Mouse (Mus musculus) lung, embryonic 16.5 days (tissue): ENCODE results near the gene Bcl11a. TPM values are rescaled to one million over a fixed set of nuclear protein-coding genes. Genes with fewer than 3 reads are reported as not detected.
A peak's percentile ranks its signal among the peaks of the same experiment; 100 is the strongest.

Source experiments
- ATAC-seq: fragments of 200-750 bp; cut with Nextera tagmentation; 2 replicates; pipeline ENCODE4 v1.8.0; 2017; ENCODE audit warnings: low read depth, mild to moderate bottlenecking, moderate library complexity
- H3K27ac ChIP-seq: fragments of 300-500 bp; sonication (generic); 2 replicates; pipeline ENCODE4 v1.5.1; 2014; ENCODE audit warnings: mild to moderate bottlenecking, control low read depth, low read length
- H3K27me3 ChIP-seq: fragments of 300-500 bp; sonication (generic); 2 replicates; pipeline ENCODE4 v1.6.1; 2014; ENCODE audit warnings: low read depth, low read length, mixed read lengths; ENCODE audit not compliant: control insufficient read depth, insufficient read depth
- H3K36me3 ChIP-seq: fragments of 300-500 bp; sonication (generic); 2 replicates; pipeline ENCODE4 v1.6.1; 2014; ENCODE audit warnings: low read length; ENCODE audit not compliant: control insufficient read depth, insufficient read depth
- H3K4me1 ChIP-seq: fragments of 300-500 bp; sonication (generic); replicated peaks from 2 replicates; pipeline ENCODE4 v1.6.1; 2014; ENCODE audit warnings: low read length, mixed read lengths; ENCODE audit not compliant: control insufficient read depth, insufficient read depth
- H3K4me2 ChIP-seq: fragments of 300-500 bp; sonication (generic); 2 replicates; pipeline ENCODE4 v1.6.1; 2014; ENCODE audit warnings: low read depth, low read length, control low read depth
- H3K4me3 ChIP-seq: fragments of 300-500 bp; sonication (generic); 2 replicates; pipeline ENCODE4 v1.5.1; 2014; ENCODE audit warnings: mild to moderate bottlenecking, low read length, control low read depth
- H3K9ac ChIP-seq: fragments of 300-500 bp; sonication (generic); 2 replicates; pipeline ENCODE4 v1.6.1; 2014; ENCODE audit warnings: low read length, control low read depth
- H3K9me3 ChIP-seq: fragments of 300-500 bp; sonication (generic); 2 replicates; pipeline ENCODE4 v1.6.1; 2016; ENCODE audit warnings: low read length; ENCODE audit not compliant: control insufficient read depth
- WGBS: fragments of 180-500 bp; shearing (Covaris S2); extraction: QIAGEN DNeasy Blood & Tissue Kit; methylation state at CpG from one replicate; pipeline ENCODE4 v1.1.7; 2014; 5-methylcytosine and 5-hydroxymethylcytosine counted together
- polyA plus RNA-seq: library from polyadenylated mRNA; unstranded; fragments of >200 nt; fragmentation: Nextera tagmentation; extraction: Ambion mirVana; gene quantifications from 2 replicates; pipeline ENCODE4 v1.2.1, GENCODE M21; 2015

Gene Bcl11a
- polyA plus RNA-seq, 1 experiment from 2014 or later: 15.3 TPM

- no peak overlapping the region for H3K9ac ChIP-seq
- 91% methylated on average over 26 of the region's 26 CpGs for WGBS
- 0 out of 2 replicates have a peak, but pooled peaks have one; percentile 33 for ATAC-seq
- no peaks in the 10 kb centered on the region for H3K9me3 ChIP-seq
- no peak overlapping the region for H3K27ac ChIP-seq
- no peak overlapping the region for H3K4me3 ChIP-seq
- H3K4me1 ChIP-seq: peaks cover 10% of the 10 kb centered on the region
- H3K4me2 ChIP-seq: no peak overlapping the region
- peaks cover 8% of the 10 kb centered on the region; the same call in 1 of the 2 replicates for H3K36me3 ChIP-seq
- H3K27me3 ChIP-seq: no peaks in the 10 kb centered on the region
Observed at GRCm38 (mm10) chr11:24164065-24164464, 86.2 kb downstream of the Bcl11a start.

GRCm38 (mm10) chr11:24171675-24172285 is 93.9 kb downstream of the Bcl11a start:
- H3K9ac ChIP-seq: no peak overlapping the region
- no peaks in the 10 kb centered on the region for H3K4me1 ChIP-seq
- H3K27me3 ChIP-seq: no peaks in the 10 kb centered on the region
- WGBS: 75% methylated on average over 5 of the region's 5 CpGs
- no peaks in the 10 kb centered on the region for H3K36me3 ChIP-seq
- no peak for ATAC-seq
- no peak overlapping the region for H3K4me2 ChIP-seq
- H3K9me3 ChIP-seq: no peaks in the 10 kb centered on the region
- H3K27ac ChIP-seq: no peak overlapping the region
- H3K4me3 ChIP-seq: no peak overlapping the region

GRCm38 (mm10) chr11:24172585-24172984 is 94.7 kb downstream of the Bcl11a start:
- no peaks in the 10 kb centered on the region for H3K36me3 ChIP-seq
- no peaks in the 10 kb centered on the region for H3K27me3 ChIP-seq
- WGBS: 89% methylated on average over 17 of the region's 17 CpGs
- H3K9ac ChIP-seq: no peak overlapping the region
- no peak for ATAC-seq
- H3K27ac ChIP-seq: no peak overlapping the region
- no peak overlapping the region for H3K4me2 ChIP-seq
- H3K4me3 ChIP-seq: no peak overlapping the region
- H3K4me1 ChIP-seq: no peaks in the 10 kb centered on the region
- H3K9me3 ChIP-seq: no peaks in the 10 kb centered on the region

GRCm38 (mm10) chr11:24174161-24174792 is 96.4 kb downstream of the Bcl11a start:
- no peak overlapping the region for H3K4me3 ChIP-seq
- no peaks in the 10 kb centered on the region for H3K4me1 ChIP-seq
- no peak for ATAC-seq
- no peaks in the 10 kb centered on the region for H3K27me3 ChIP-seq
- no peak overlapping the region for H3K27ac ChIP-seq
- WGBS: 58% methylated on average over 2 of the region's 2 CpGs
- no peaks in the 10 kb centered on the region for H3K36me3 ChIP-seq
- no peaks in the 10 kb centered on the region for H3K9me3 ChIP-seq
- H3K9ac ChIP-seq: no peak overlapping the region
- H3K4me2 ChIP-seq: no peak overlapping the region

GRCm38 (mm10) chr11:24177458-24177857 is 99.6 kb downstream of the Bcl11a start:
- Histone ChIP-seq H3K9me3 (no peaks in the 10 kb centered on the region), H3K27ac (no peak overlapping the region), H3K4me3 (no peak overlapping the region), H3K4me2 (no peak overlapping the region), H3K4me1 (no peaks in the 10 kb centered on the region), H3K9ac (no peak overlapping the region), H3K27me3 (no peaks in the 10 kb centered on the region), H3K36me3 (no peaks in the 10 kb centered on the region)
- no peak for ATAC-seq
- WGBS: 77% methylated on average over 4 of the region's 4 CpGs

GRCm38 (mm10) chr11:24178823-24179476 is 101.1 kb downstream of the Bcl11a start:
- no peak overlapping the region for H3K4me3 ChIP-seq
- no peaks in the 10 kb centered on the region for H3K9me3 ChIP-seq
- H3K4me2 ChIP-seq: no peak overlapping the region
- H3K36me3 ChIP-seq: no peaks in the 10 kb centered on the region
- no peaks in the 10 kb centered on the region for H3K4me1 ChIP-seq
- ATAC-seq: no peak
- no peak overlapping the region for H3K27ac ChIP-seq
- no peaks in the 10 kb centered on the region for H3K27me3 ChIP-seq
- H3K9ac ChIP-seq: no peak overlapping the region
- WGBS: 87% methylated on average over 6 of the region's 6 CpGs

GRCm38 (mm10) chr11:24180040-24180439 is 102.2 kb downstream of the Bcl11a start:
- Histone ChIP-seq H3K36me3 (no peaks in the 10 kb centered on the region), H3K9me3 (no peaks in the 10 kb centered on the region), H3K27ac (no peak overlapping the region), H3K4me2 (no peak overlapping the region), H3K9ac (no peak overlapping the region), H3K4me3 (no peak overlapping the region), H3K4me1 (no peaks in the 10 kb centered on the region), H3K27me3 (no peaks in the 10 kb centered on the region)
- ATAC-seq: no peak
- 81% methylated on average over 7 of the region's 7 CpGs for WGBS

GRCm38 (mm10) chr11:24183501-24183900 is 105.6 kb downstream of the Bcl11a start:
- Histone ChIP-seq H3K4me1 (no peaks in the 10 kb centered on the region), H3K27ac (no peak overlapping the region), H3K4me2 (no peak overlapping the region), H3K36me3 (no peaks in the 10 kb centered on the region), H3K4me3 (no peak overlapping the region), H3K9me3 (no peaks in the 10 kb centered on the region), H3K27me3 (no peaks in the 10 kb centered on the region), H3K9ac (no peak overlapping the region)
- WGBS: 92% methylated on average over 7 of the region's 7 CpGs
- ATAC-seq: no peak

- Histone ChIP-seq H3K27ac (no peak overlapping the region), H3K9ac (no peak overlapping the region), H3K4me2 (no peak overlapping the region), H3K27me3 (no peaks in the 10 kb centered on the region), H3K9me3 (no peaks in the 10 kb centered on the region), H3K36me3 (no peaks in the 10 kb centered on the region), H3K4me3 (no peak overlapping the region), H3K4me1 (0 out of 2 replicates have a peak, but pooled peaks cover 2% of the 10 kb centered on the region)
- ATAC-seq: 0 out of 2 replicates have a peak, but pooled peaks have one; percentile 23
- WGBS: 67% methylated on average over 5 of the region's 5 CpGs
Observed at GRCm38 (mm10) chr11:24184932-24185331, 107.1 kb downstream of the Bcl11a start.
